Mouse (Mus musculus): Measurements from ENCODE around the gene Tinagl1. TPM values are rescaled to one million over a fixed set of nuclear protein-coding genes. Genes with fewer than 3 reads are reported as not detected.

The Tinagl1 gene
- polyA plus RNA-seq, 1 experiment from 2014 or later, result 5.1 TPM

DNA sequence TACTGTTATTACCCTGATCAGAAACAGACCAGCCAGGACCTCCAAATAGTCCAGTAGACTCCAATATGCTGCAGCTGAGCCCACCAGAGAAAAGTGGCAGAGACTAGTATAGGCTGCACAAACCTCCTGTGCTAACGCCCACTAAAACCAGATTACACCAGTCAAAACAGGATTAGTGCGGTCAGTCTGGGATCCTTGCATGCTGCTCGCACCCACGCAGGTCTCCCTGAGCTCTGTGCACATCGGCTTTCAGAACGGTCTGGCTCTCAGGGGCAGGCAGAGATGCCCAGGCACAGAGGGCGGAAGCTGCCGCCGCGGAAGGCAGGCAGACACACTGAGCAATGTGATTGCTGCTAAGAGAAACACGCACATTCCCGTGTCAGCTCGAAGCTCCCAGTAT is 8.1 kb upstream of the Tinagl1 start:
- Histone ChIP-seq H3K4me2 (no peak overlapping the region), H3K27me3 (ENCODE audit: control insufficient read depth, insufficient read depth, low read length) (no peaks in the 10 kb centered on the region), H3K36me3 (ENCODE audit: control insufficient read depth, insufficient read depth, low read length) (no peaks in the 10 kb centered on the region), H3K27ac (ENCODE audit: low read depth, low read length) (no peak overlapping the region), H3K9ac (ENCODE audit: low read length) (no peak overlapping the region), H3K4me1 (ENCODE audit: control insufficient read depth, insufficient read depth, low read length) (no peaks in the 10 kb centered on the region), H3K9me3 (ENCODE audit: control insufficient read depth, low read length) (no peaks in the 10 kb centered on the region), H3K4me3 (ENCODE audit: low read depth, low read length) (no peak overlapping the region)
- ATAC-seq (ENCODE audit: low FRiP score), result no peak
- no peak for DNase-seq (ENCODE audit: low spot score, missing footprints)
- WGBS, result 77% methylated on average over 13 of the region's 13 CpGs

DNA sequence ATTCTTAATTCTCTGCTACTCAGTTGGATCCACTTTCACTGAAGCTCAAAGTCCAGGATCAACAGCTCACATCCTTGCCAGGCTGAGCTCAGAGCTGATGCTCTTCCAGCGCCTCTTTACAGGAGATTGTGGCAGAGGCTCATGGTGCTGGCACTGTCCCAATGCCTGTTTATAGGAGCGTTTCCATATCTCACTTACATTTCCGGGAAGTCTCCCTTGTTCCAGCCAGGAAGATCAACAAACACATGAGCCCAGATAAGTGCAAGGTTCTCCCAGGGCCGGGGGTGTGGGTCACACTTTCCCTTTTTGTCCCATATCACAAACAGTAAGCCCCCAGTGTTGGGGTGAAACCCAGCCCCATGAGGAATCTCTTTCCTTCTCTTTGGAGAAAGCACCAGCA is 7.0 kb upstream of the Tinagl1 start:
- 83% methylated on average over 4 of the region's 4 CpGs for WGBS

GRCm38 (mm10) chr4:130180909-130181602 is 6.1 kb upstream of the Tinagl1 start:
- ATAC-seq (ENCODE audit: low FRiP score), result no peak
- WGBS, result 80% methylated on average over 7 of the region's 7 CpGs
- H3K4me2 ChIP-seq, result no peak overlapping the region

More for the DNA sequence above, 7.0 kb upstream of the Tinagl1 start:
- Histone ChIP-seq H3K4me1 (ENCODE audit: control insufficient read depth, insufficient read depth, low read length) (no peaks in the 10 kb centered on the region), H3K9ac (ENCODE audit: low read length) (no peak overlapping the region), H3K4me3 (ENCODE audit: low read depth, low read length) (no peak overlapping the region), H3K36me3 (ENCODE audit: control insufficient read depth, insufficient read depth, low read length) (no peaks in the 10 kb centered on the region), H3K9me3 (ENCODE audit: control insufficient read depth, low read length) (no peaks in the 10 kb centered on the region), H3K4me2 (no peak overlapping the region), H3K27ac (ENCODE audit: low read depth, low read length) (no peak overlapping the region), H3K27me3 (ENCODE audit: control insufficient read depth, insufficient read depth, low read length) (no peaks in the 10 kb centered on the region)
- no peak for ATAC-seq (ENCODE audit: low FRiP score)
- no peak for DNase-seq (ENCODE audit: low spot score, missing footprints)

GRCm38 (mm10) chr4:130179876-130180275 is 5.0 kb upstream of the Tinagl1 start:
- 87% methylated on average over 3 of the region's 3 CpGs for WGBS

More at GRCm38 (mm10) chr4:130180909-130181602, 6.1 kb upstream of the Tinagl1 start:
- no peak overlapping the region for H3K27ac ChIP-seq (ENCODE audit: low read depth, low read length)
- no peaks in the 10 kb centered on the region for H3K36me3 ChIP-seq (ENCODE audit: control insufficient read depth, insufficient read depth, low read length)
- no peak overlapping the region for H3K9ac ChIP-seq (ENCODE audit: low read length)
- H3K4me3 ChIP-seq (ENCODE audit: low read depth, low read length), result no peak overlapping the region
- H3K4me1 ChIP-seq (ENCODE audit: control insufficient read depth, insufficient read depth, low read length), result no peaks in the 10 kb centered on the region
- no peaks in the 10 kb centered on the region for H3K27me3 ChIP-seq (ENCODE audit: control insufficient read depth, insufficient read depth, low read length)
- no peaks in the 10 kb centered on the region for H3K9me3 ChIP-seq (ENCODE audit: control insufficient read depth, low read length)
- DNase-seq (ENCODE audit: low spot score, missing footprints), result no peak

GRCm38 (mm10) chr4:130177536-130177935 is 2.6 kb upstream of the Tinagl1 start:
- Histone ChIP-seq H3K27ac (ENCODE audit: low read depth, low read length) (no peak overlapping the region), H3K4me2 (no peak overlapping the region), H3K9ac (ENCODE audit: low read length) (no peak overlapping the region), H3K27me3 (ENCODE audit: control insufficient read depth, insufficient read depth, low read length) (peaks cover 18% of the 10 kb centered on the region), H3K4me1 (ENCODE audit: control insufficient read depth, insufficient read depth, low read length) (peaks cover 14% of the 10 kb centered on the region), H3K9me3 (ENCODE audit: control insufficient read depth, low read length) (no peaks in the 10 kb centered on the region), H3K36me3 (ENCODE audit: control insufficient read depth, insufficient read depth, low read length) (no peaks in the 10 kb centered on the region), H3K4me3 (ENCODE audit: low read depth, low read length) (no peak overlapping the region)
- ATAC-seq (ENCODE audit: low FRiP score) (no peak), DNase-seq (ENCODE audit: low spot score, missing footprints) (peak; percentile 37)
- WGBS, result 62% methylated on average over 7 of the region's 7 CpGs

More at GRCm38 (mm10) chr4:130179876-130180275, 5.0 kb upstream of the Tinagl1 start:
- ATAC-seq (ENCODE audit: low FRiP score) (no peak), DNase-seq (ENCODE audit: low spot score, missing footprints) (peak; percentile 59)
- Histone ChIP-seq H3K36me3 (ENCODE audit: control insufficient read depth, insufficient read depth, low read length) (no peaks in the 10 kb centered on the region), H3K9ac (ENCODE audit: low read length) (no peak overlapping the region), H3K4me1 (ENCODE audit: control insufficient read depth, insufficient read depth, low read length) (peaks cover 6% of the 10 kb centered on the region), H3K4me2 (no peak overlapping the region), H3K9me3 (ENCODE audit: control insufficient read depth, low read length) (no peaks in the 10 kb centered on the region), H3K27ac (ENCODE audit: low read depth, low read length) (no peak overlapping the region), H3K4me3 (ENCODE audit: low read depth, low read length) (no peak overlapping the region), H3K27me3 (ENCODE audit: control insufficient read depth, insufficient read depth, low read length) (peaks cover 6% of the 10 kb centered on the region)

DNA sequence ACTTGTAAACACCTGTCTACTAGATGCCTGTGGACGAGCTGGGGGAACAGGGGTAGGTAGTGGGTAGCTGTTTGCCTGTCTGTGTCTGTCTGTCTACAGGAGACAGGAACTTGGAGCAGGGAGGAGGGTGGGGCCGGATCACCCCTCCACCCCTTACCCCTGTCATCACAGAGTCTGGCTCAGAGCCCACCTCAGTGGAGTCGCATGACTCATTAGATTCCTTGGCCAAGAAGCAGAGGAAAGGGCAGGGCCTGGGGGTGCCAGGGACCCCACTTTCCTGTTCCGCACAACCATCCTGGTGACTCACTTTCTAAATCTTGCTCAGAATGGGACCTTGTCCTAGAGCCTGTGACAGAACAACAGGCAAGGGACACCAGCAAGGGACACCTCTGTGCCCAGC is 2.2 kb upstream of the Tinagl1 start:
- Histone ChIP-seq H3K27me3 (ENCODE audit: control insufficient read depth, insufficient read depth, low read length) (peaks cover 18% of the 10 kb centered on the region), H3K4me3 (ENCODE audit: low read depth, low read length) (no peak overlapping the region), H3K27ac (ENCODE audit: low read depth, low read length) (no peak overlapping the region), H3K4me1 (ENCODE audit: control insufficient read depth, insufficient read depth, low read length) (peaks cover 14% of the 10 kb centered on the region), H3K4me2 (no peak overlapping the region), H3K9me3 (ENCODE audit: control insufficient read depth, low read length) (no peaks in the 10 kb centered on the region), H3K36me3 (ENCODE audit: control insufficient read depth, insufficient read depth, low read length) (no peaks in the 10 kb centered on the region), H3K9ac (ENCODE audit: low read length) (no peak overlapping the region)
- DNase-seq (ENCODE audit: low spot score, missing footprints) (no peak), ATAC-seq (ENCODE audit: low FRiP score) (no peak)
- 75% methylated on average over 4 of the region's 4 CpGs for WGBS

GRCm38 (mm10) chr4:130176156-130176720 is 1.3 kb upstream of the Tinagl1 start:
- H3K9ac ChIP-seq (ENCODE audit: low read length), result no peak overlapping the region
- H3K36me3 ChIP-seq (ENCODE audit: control insufficient read depth, insufficient read depth, low read length), result no peaks in the 10 kb centered on the region
- no peak for ATAC-seq (ENCODE audit: low FRiP score)
- no peak overlapping the region for H3K27ac ChIP-seq (ENCODE audit: low read depth, low read length)
- no peak for DNase-seq (ENCODE audit: low spot score, missing footprints)
- peaks cover 14% of the 10 kb centered on the region for H3K4me1 ChIP-seq (ENCODE audit: control insufficient read depth, insufficient read depth, low read length)
- H3K4me3 ChIP-seq (ENCODE audit: low read depth, low read length), result no peak overlapping the region
- peaks cover 18% of the 10 kb centered on the region for H3K27me3 ChIP-seq (ENCODE audit: control insufficient read depth, insufficient read depth, low read length)
- 73% methylated on average over 5 of the region's 5 CpGs for WGBS
- no peak overlapping the region for H3K4me2 ChIP-seq
- H3K9me3 ChIP-seq (ENCODE audit: control insufficient read depth, low read length), result no peaks in the 10 kb centered on the region

- ATAC-seq (ENCODE audit: low FRiP score), result peak; percentile 30; the same call in 1 of the 2 replicates
- H3K27me3 ChIP-seq (ENCODE audit: control insufficient read depth, insufficient read depth, low read length), result peaks cover 18% of the 10 kb centered on the region
Observed at GRCm38 (mm10) chr4:130174335-130175031, 439 bp downstream of the Tinagl1 start.

DNA sequence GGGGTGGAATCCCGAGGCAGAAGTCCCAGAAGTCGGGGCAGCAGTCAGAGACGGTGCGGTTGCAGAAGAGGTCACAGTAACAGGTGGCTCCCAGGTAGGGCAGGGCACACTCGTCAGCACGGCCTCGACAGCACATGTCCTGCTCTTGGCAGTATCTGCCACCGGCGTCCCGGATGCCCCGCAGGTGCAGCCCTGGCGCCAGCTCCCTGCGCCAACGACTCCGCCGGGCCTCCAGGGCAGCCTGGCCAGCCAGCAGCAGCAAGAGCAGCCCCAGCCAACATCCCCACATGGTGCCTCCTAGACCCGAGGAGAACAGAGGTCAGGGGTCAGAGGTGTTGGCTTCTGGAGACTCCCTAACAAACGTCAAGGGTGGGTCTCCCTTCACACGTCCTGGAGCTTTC is 1.0 kb downstream of the Tinagl1 start:
- Histone ChIP-seq H3K36me3 (ENCODE audit: control insufficient read depth, insufficient read depth, low read length) (no peaks in the 10 kb centered on the region), H3K9ac (ENCODE audit: low read length) (no peak overlapping the region), H3K27me3 (ENCODE audit: control insufficient read depth, insufficient read depth, low read length) (peaks cover 18% of the 10 kb centered on the region), H3K9me3 (ENCODE audit: control insufficient read depth, low read length) (no peaks in the 10 kb centered on the region), H3K4me3 (ENCODE audit: low read depth, low read length) (no peak overlapping the region), H3K27ac (ENCODE audit: low read depth, low read length) (no peak overlapping the region), H3K4me1 (ENCODE audit: control insufficient read depth, insufficient read depth, low read length) (peaks cover 14% of the 10 kb centered on the region), H3K4me2 (no peak overlapping the region)
- ATAC-seq (ENCODE audit: low FRiP score), result no peak
- DNase-seq (ENCODE audit: low spot score, missing footprints), result no peak
- WGBS, result 51% methylated on average over 19 of the region's 19 CpGs

More at GRCm38 (mm10) chr4:130174335-130175031, 439 bp downstream of the Tinagl1 start:
- H3K9me3 ChIP-seq (ENCODE audit: control insufficient read depth, low read length), result no peaks in the 10 kb centered on the region
- DNase-seq (ENCODE audit: low spot score, missing footprints), result peak; percentile 88
- H3K4me1 ChIP-seq (ENCODE audit: control insufficient read depth, insufficient read depth, low read length), result peaks cover 14% of the 10 kb centered on the region
- no peak overlapping the region for H3K27ac ChIP-seq (ENCODE audit: low read depth, low read length)
- peak overlapping the region; percentile 13 for H3K4me3 ChIP-seq (ENCODE audit: low read depth, low read length)
- peak overlapping the region; percentile 38 for H3K4me2 ChIP-seq
- 4% methylated on average over 25 of the region's 25 CpGs for WGBS
- H3K9ac ChIP-seq (ENCODE audit: low read length), result peak overlapping the region; percentile 27; the same call in 1 of the 2 replicates
- H3K36me3 ChIP-seq (ENCODE audit: control insufficient read depth, insufficient read depth, low read length), result no peaks in the 10 kb centered on the region
